Mouse (Mus musculus): ENCODE measurements around the gene Entpd1. TPM values are rescaled to one million over a fixed set of nuclear protein-coding genes. Genes with fewer than 3 reads are reported as not detected.

Entpd1 gene
- total and polyA plus RNA-seq, 3 experiments, result not detected

GRCm38 (mm10) chr19:40639729-40640304 is 27.7 kb downstream of the Entpd1 start:
- no peak overlapping the region for H3K27ac ChIP-seq (ENCODE audit: control insufficient read depth, low read depth, low read length)
- TF ChIP-seq JUND (IDR thresholded peaks at IDR 0.05; ENCODE audit: low read depth, low read length) (no peak), MYC (IDR thresholded peaks at IDR 0.05; ENCODE audit: low read depth, low read length) (no peak), RAD21 (IDR thresholded peaks at IDR 0.05; ENCODE audit: low read depth, low read length) (no peak), MAX (IDR thresholded peaks at IDR 0.05; ENCODE audit: low read length) (no peak)
- H3K4me1 ChIP-seq (ENCODE audit: control insufficient read depth in 1 of 2, insufficient read depth in 2 of 2, low read length in 2 of 2), result peaks cover 5 to 10% of the 10 kb centered on the region in 2 experiments; a peak in 2 of 4 replicates
- H3K9me3 ChIP-seq (replicated peaks; ENCODE audit: insufficient read depth, low read length), result no peaks in the 10 kb centered on the region
- H3K4me3 ChIP-seq (ENCODE audit: control insufficient read depth in 1 of 2, insufficient read depth in 1 of 2, low read depth in 2 of 2, low read length in 2 of 2), result no peak overlapping the region
- no peak overlapping the region for H3K9ac ChIP-seq (ENCODE audit: control insufficient read depth, low read depth, low read length, poor library complexity, severe bottlenecking)
- DNase-seq (ENCODE audit: low read depth, low spot score), result no peak
- H3K36me3 ChIP-seq (ENCODE audit: control insufficient read depth in 1 of 2, insufficient read depth in 2 of 2, low read length in 2 of 2), result peaks cover 0 to 9% of the 10 kb centered on the region in 2 experiments; a peak in 2 of 4 replicates
- H3K27me3 ChIP-seq (ENCODE audit: control insufficient read depth in 1 of 2, insufficient read depth in 2 of 2, low read length in 2 of 2), result peaks cover 0 to 4% of the 10 kb centered on the region in 2 experiments; a peak in 1 of 4 replicates
- H3K79me2 ChIP-seq (ENCODE audit: control insufficient read depth, insufficient read depth, low read length, poor library complexity), result no peaks in the 10 kb centered on the region

GRCm38 (mm10) chr19:40640799-40641198 is 28.6 kb downstream of the Entpd1 start:
- Histone ChIP-seq H3K79me2 (ENCODE audit: control insufficient read depth, insufficient read depth, low read length, poor library complexity) (no peaks in the 10 kb centered on the region), H3K4me3 (ENCODE audit: control insufficient read depth in 1 of 2, insufficient read depth in 1 of 2, low read depth in 2 of 2, low read length in 2 of 2) (no peak overlapping the region), H3K27me3 (ENCODE audit: control insufficient read depth in 1 of 2, insufficient read depth in 2 of 2, low read length in 2 of 2) (peaks cover 0 to 6% of the 10 kb centered on the region in 2 experiments; a peak in 2 of 4 replicates), H3K9ac (ENCODE audit: control insufficient read depth, low read depth, low read length, poor library complexity, severe bottlenecking) (no peak overlapping the region), H3K9me3 (replicated peaks; ENCODE audit: insufficient read depth, low read length) (no peaks in the 10 kb centered on the region), H3K27ac (ENCODE audit: control insufficient read depth, low read depth, low read length) (no peak overlapping the region), H3K4me1 (ENCODE audit: control insufficient read depth in 1 of 2, insufficient read depth in 2 of 2, low read length in 2 of 2) (peaks cover 5 to 10% of the 10 kb centered on the region in 2 experiments; a peak in 2 of 4 replicates), H3K36me3 (ENCODE audit: control insufficient read depth in 1 of 2, insufficient read depth in 2 of 2, low read length in 2 of 2) (peaks cover 0 to 9% of the 10 kb centered on the region in 2 experiments; a peak in 2 of 4 replicates)
- TF ChIP-seq MYC (IDR thresholded peaks at IDR 0.05; ENCODE audit: low read depth, low read length) (no peak), SIN3A (IDR thresholded peaks at IDR 0.05; ENCODE audit: low read length) (no peak), USF1 (IDR thresholded peaks at IDR 0.05; ENCODE audit: low read depth, low read length) (no peak), MEF2A (IDR thresholded peaks at IDR 0.05; ENCODE audit: extremely low read depth, insufficient replicate concordance, low read depth, low read length, poor library complexity, severe bottlenecking) (no peak), MAX (IDR thresholded peaks at IDR 0.05; ENCODE audit: low read length) (no peak), GATA1 (IDR thresholded peaks at IDR 0.05; ENCODE audit: low read depth, low read length) (no peak), UBTF (IDR thresholded peaks at IDR 0.05; ENCODE audit: borderline replicate concordance, insufficient read depth, low read depth, low read length) (no peak), HCFC1 (IDR thresholded peaks at IDR 0.05; ENCODE audit: low read depth, low read length) (no peak), MAFK (IDR thresholded peaks at IDR 0.05; ENCODE audit: borderline replicate concordance, low read depth, low read length) (no peak)
- DNase-seq (ENCODE audit: low read depth, low spot score), result no peak

- Histone ChIP-seq H3K9me3 (replicated peaks; ENCODE audit: insufficient read depth, low read length) (no peaks in the 10 kb centered on the region), H3K27me3 (ENCODE audit: control insufficient read depth in 1 of 2, insufficient read depth in 2 of 2, low read length in 2 of 2) (peaks cover 0 to 8% of the 10 kb centered on the region in 2 experiments; a peak in 2 of 4 replicates), H3K4me3 (ENCODE audit: control insufficient read depth in 1 of 2, insufficient read depth in 1 of 2, low read depth in 2 of 2, low read length in 2 of 2) (no peak overlapping the region), H3K36me3 (ENCODE audit: control insufficient read depth in 1 of 2, insufficient read depth in 2 of 2, low read length in 2 of 2) (no peaks in the 10 kb centered on the region; a peak in 1 of 4 replicates), H3K79me2 (ENCODE audit: control insufficient read depth, insufficient read depth, low read length, poor library complexity) (no peaks in the 10 kb centered on the region), H3K4me1 (ENCODE audit: control insufficient read depth in 1 of 2, insufficient read depth in 2 of 2, low read length in 2 of 2) (peaks cover 0 to 7% of the 10 kb centered on the region in 2 experiments; a peak in 2 of 4 replicates), H3K27ac (ENCODE audit: control insufficient read depth, low read depth, low read length) (no peak overlapping the region), H3K9ac (ENCODE audit: control insufficient read depth, low read depth, low read length, poor library complexity, severe bottlenecking) (no peak overlapping the region)
- TF ChIP-seq RCOR1 (IDR thresholded peaks at IDR 0.05; ENCODE audit: low read depth, low read length) (no peak), ZNF384 (IDR thresholded peaks at IDR 0.05; ENCODE audit: low read depth, low read length) (no peak), MAFK (IDR thresholded peaks at IDR 0.05; ENCODE audit: borderline replicate concordance, low read depth, low read length) (no peak), UBTF (IDR thresholded peaks at IDR 0.05; ENCODE audit: borderline replicate concordance, insufficient read depth, low read depth, low read length) (no peak), CTCF (IDR thresholded peaks at IDR 0.05 in 2 of 3, conservative IDR thresholded peaks at IDR 0.05 in 1 of 3; ENCODE audit: control insufficient read depth in 1 of 3, insufficient read depth in 1 of 3, low read depth in 2 of 3, low read length in 3 of 3, poor library complexity in 1 of 3, severe bottlenecking in 1 of 3) (no peak), SMC3 (IDR thresholded peaks at IDR 0.05; ENCODE audit: low read depth, low read length) (no peak), MYB (IDR thresholded peaks at IDR 0.05; ENCODE audit: low read depth, low read length) (no peak), MEF2A (IDR thresholded peaks at IDR 0.05; ENCODE audit: extremely low read depth, insufficient replicate concordance, low read depth, low read length, poor library complexity, severe bottlenecking) (no peak)
- no peak for DNase-seq (ENCODE audit: low read depth, low spot score)
These were observed 31.7 kb downstream of the Entpd1 start for GRCm38 (mm10) chr19:40643846-40644245.
